Mouse (Mus musculus) thymus, adult 2 months (tissue): ENCODE measurements around the gene Shh.

Source experiments
- CTCF ChIP-seq: fragments of 200-500 bp; IDR thresholded peaks from 2 replicates; pipeline ENCODE4 v1.5.1; 2012; ENCODE audit warnings: mild to moderate bottlenecking, control low read depth, low read length, moderate library complexity, borderline replicate concordance; ENCODE audit not compliant: control insufficient read depth, poor library complexity, insufficient read depth; ENCODE audit errors: extremely low read depth
- POLR2A ChIP-seq: fragments of 200-500 bp; IDR thresholded peaks from 2 replicates; pipeline ENCODE4 v1.6.1; 2012; ENCODE audit warnings: mild to moderate bottlenecking, low read length, control low read depth, moderate library complexity; ENCODE audit not compliant: control insufficient read depth, poor library complexity, insufficient read depth; ENCODE audit errors: extremely low read depth

DNA sequence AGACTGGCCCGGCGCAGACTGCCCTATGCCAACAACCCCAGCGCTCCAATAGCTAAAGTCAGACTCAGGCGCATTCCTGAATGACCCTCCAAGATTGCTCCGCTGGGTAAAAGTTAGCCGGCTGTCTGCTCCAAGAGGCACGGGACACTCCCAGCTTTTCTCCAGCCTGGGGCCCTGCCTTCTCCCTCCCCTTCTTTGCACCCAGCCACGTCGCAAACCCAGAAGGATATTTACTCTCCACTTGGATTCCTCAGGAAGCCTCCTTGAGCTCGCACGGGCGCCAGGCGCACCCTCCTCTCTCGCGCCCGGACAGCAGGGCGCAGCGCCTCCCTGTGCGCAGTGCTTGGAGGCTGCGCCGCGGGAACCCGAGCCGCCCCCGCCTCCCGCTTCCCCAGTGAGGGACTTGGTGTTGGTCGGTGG, 8.2 kb downstream of the Shh start:
- TF ChIP-seq POLR2A (no peak), CTCF (no peak)
